Mouse (Mus musculus): ENCODE results near the gene Ints12.

DNA sequence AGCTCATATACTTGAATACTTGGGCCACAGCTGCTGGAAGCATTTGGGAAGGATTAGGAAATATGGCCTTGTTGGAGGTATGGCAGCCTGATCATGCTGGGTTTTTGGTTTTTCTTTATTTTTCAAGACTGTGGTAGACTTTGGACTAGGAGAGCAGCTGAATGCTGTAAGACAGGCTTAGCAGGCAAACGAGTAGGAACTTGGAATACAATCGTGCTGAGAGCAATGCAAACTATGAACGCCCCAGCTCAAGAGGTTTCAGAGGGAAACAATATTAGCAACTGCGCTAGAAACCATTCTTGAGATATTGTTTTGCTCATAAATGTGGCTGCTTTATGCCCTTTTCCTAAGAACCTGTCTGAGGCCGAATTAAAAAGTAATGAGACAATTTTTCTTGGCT is 8.9 kb upstream of the Ints12 start:
- TF ChIP-seq CTCF (IDR thresholded peaks at IDR 0.05; ENCODE audit: low read depth): no peak
- no peak for TF ChIP-seq EP300 (IDR thresholded peaks at IDR 0.05; ENCODE audit: low read depth)

Measured in liver, postnatal 0 days (tissue).